Mouse (Mus musculus): Measurements from ENCODE around the gene Upp1.

Upp1 gene

DNA sequence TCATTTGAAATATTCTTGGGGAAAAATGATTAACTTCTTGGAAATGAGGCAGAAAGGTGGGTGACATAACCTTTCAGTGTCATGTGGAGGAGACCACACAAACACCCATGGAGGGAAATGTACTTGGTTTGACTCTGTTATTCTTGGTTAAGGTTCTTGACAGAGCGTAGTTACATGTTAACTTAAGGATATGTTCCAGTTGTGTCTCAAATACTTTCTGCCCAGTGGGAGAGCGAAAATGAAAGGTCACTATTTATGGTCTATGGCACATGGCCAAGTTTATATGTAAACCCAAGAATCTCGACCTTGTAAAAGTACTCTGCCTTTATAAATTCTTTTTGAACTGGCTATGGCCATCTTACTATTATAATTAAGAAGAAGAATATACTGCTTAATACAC, 42.0 kb downstream of the Upp1 start:
- no peak for DNase-seq (ENCODE audit: low spot score)

GRCm38 (mm10) chr11:9167331-9167730, 49.4 kb downstream of the Upp1 start:
- DNase-seq (ENCODE audit: low spot score): no peak

- no peak for DNase-seq (ENCODE audit: low spot score)
These were observed 63.6 kb downstream of the Upp1 start for GRCm38 (mm10) chr11:9181477-9181876.
